8 mouse cellular contexts compared by ENCODE assay signal in the genomic region with DNA sequence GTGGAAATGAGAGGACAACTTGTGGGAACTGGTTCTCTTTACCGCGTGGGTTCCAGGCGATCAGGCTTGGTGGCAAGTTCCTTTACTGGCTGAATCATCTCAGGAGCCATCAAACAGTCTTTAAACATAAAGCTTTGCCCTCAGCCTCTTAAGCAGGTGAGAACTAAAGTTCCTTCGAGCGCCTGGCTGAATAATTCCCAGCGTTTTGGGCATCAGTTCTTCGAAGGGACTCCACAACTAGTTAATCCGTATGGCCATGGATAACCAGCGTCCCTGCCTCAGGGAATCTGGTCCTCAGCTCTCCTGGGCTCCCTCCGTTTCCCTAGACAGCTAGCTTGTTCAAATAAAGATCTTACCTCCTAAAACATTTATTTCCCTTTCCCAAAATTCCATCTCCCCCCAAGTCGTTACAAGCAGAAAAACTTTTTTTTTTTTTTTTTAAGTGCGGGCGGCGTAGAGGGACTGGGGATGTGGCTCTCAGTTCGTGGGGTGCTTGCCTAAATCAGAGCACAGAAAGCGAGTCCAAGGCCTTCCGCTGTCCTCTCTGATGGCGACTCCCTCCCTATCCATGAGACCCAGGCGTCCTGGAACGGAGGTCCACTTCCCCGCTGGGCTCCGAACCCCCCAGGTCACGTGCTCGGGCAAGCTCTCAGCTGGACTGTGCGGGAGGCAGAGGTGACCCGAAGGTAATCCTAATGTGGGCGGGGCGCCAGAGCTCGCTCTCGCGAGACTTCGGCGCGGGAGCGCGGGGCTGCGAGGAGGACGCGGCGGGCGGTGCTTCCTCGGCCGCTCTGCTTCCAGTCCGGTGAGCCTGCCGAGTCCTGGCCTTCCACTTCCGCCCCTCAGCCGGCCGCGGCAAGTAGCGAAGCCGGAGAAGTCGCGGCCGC. TPM values are rescaled to one million over a fixed set of nuclear protein-coding genes. Genes with fewer than 3 reads are reported as not detected.
DNase-seq lines count a peak whose midpoint lies in the region; ATAC-seq and TF ChIP-seq lines count a peak whose summit lies in the region.

Mob1b (plus strand) TSS at position 740 of the 887 bp plus-strand sequence.

- no peaks in the 10 kb centered on the region for H3K27me3 ChIP-seq in CH12.LX (replicated peaks)
- no peaks in the 10 kb centered on the region for H3K27me3 ChIP-seq in forebrain, embryonic 12.5 days
- no peaks in the 10 kb centered on the region for H3K27me3 ChIP-seq in heart, postnatal 0 days (ENCODE audit: control insufficient read depth, insufficient read depth, low read length)
- H3K27me3 ChIP-seq in liver, embryonic 16.5 days (ENCODE audit: control insufficient read depth, insufficient read depth, low read depth, low read length): no peaks in the 10 kb centered on the region
- H3K27me3 ChIP-seq in neural tube, embryonic 13.5 days: no peaks in the 10 kb centered on the region
- no peaks in the 10 kb centered on the region for H3K27me3 ChIP-seq in testis, adult 2 months (ENCODE audit: control insufficient read depth, insufficient read depth, low read length)

- H3K4me1 ChIP-seq in CH12.LX (ENCODE audit: control insufficient read depth in 1 of 2, insufficient read depth in 2 of 2): peaks cover 15 to 51% of the 10 kb centered on the region in 2 experiments
- peaks cover 29% of the 10 kb centered on the region for H3K4me1 ChIP-seq in forebrain, embryonic 12.5 days
- H3K4me1 ChIP-seq in heart, postnatal 0 days (ENCODE audit: control insufficient read depth, insufficient read depth): peaks cover 27% of the 10 kb centered on the region
- H3K4me1 ChIP-seq in liver, embryonic 16.5 days (ENCODE audit: control insufficient read depth, low read depth, low read length): peaks cover 37% of the 10 kb centered on the region
- peaks cover 39% of the 10 kb centered on the region for H3K4me1 ChIP-seq in neural tube, embryonic 13.5 days (replicated peaks)
- H3K4me1 ChIP-seq in testis, adult 2 months (ENCODE audit: control insufficient read depth, insufficient read depth, low read length): peaks cover 13% of the 10 kb centered on the region

- dilution Hi-C loops in CH12.LX (cut with MboI; ENCODE audit: extremely low pct_ligation_motif_present, extremely low pct_unique_long_range_greater_than_20kb, low sequenced_read_pairs): no loop called here

- ATAC-seq in forebrain, embryonic 12.5 days (ENCODE audit: low FRiP score): peak; percentile 97
- peak; percentile 96 for ATAC-seq in heart, postnatal 0 days (ENCODE audit: insufficient read depth, low read depth)
- ATAC-seq in liver, embryonic 16.5 days (ENCODE audit: low read depth): peak; percentile 87
- peak; percentile 95 for ATAC-seq in neural tube, embryonic 13.5 days (ENCODE audit: low read depth)

- peak within 1 kb of the TSS; percentile 41; the same call in 1 of the 2 replicates for H3K27ac ChIP-seq in CH12.LX (ENCODE audit: insufficient read depth, low read depth)
- peak within 1 kb of the TSS; percentile 95 for H3K27ac ChIP-seq in forebrain, embryonic 12.5 days
- peak within 1 kb of the TSS; percentile 96 for H3K27ac ChIP-seq in heart, postnatal 0 days (ENCODE audit: low read depth)
- peak within 1 kb of the TSS; percentile 97 for H3K27ac ChIP-seq in liver, embryonic 16.5 days (ENCODE audit: low read length)
- H3K27ac ChIP-seq in neural tube, embryonic 13.5 days (replicated peaks): peak within 1 kb of the TSS; percentile 95
- peak within 1 kb of the TSS; percentile 85 for H3K27ac ChIP-seq in testis, adult 2 months (ENCODE audit: control insufficient read depth, insufficient read depth, low read depth, low read length)

- WGBS in forebrain, embryonic 12.5 days: 1% methylated on average over 44 of the region's 54 CpGs
- under 1% methylated on average over 49 of the region's 54 CpGs for WGBS in heart, postnatal 0 days
- WGBS in liver, embryonic 16.5 days (ENCODE audit: insufficient replicate concordance): under 1% methylated on average over 43 of the region's 54 CpGs
- 1% methylated on average over 49 of the region's 54 CpGs for WGBS in neural tube, embryonic 13.5 days

- H3K9ac ChIP-seq in CH12.LX (ENCODE audit: insufficient read depth, low read depth): peak within 1 kb of the TSS; percentile 99
- H3K9ac ChIP-seq in forebrain, embryonic 12.5 days: peak within 1 kb of the TSS; percentile 96
- peak within 1 kb of the TSS; percentile 96 for H3K9ac ChIP-seq in heart, postnatal 0 days (replicated peaks; ENCODE audit: low read depth, low read length)
- H3K9ac ChIP-seq in liver, embryonic 16.5 days (ENCODE audit: low read depth, low read length): peak within 1 kb of the TSS; percentile 98
- H3K9ac ChIP-seq in neural tube, embryonic 13.5 days: peak within 1 kb of the TSS; percentile 99

- peak within 1 kb of the TSS; percentile 72 for H3K4me2 ChIP-seq in CH12.LX (ENCODE audit: insufficient read depth, low read depth, poor library complexity, severe bottlenecking)
- H3K4me2 ChIP-seq in forebrain, embryonic 12.5 days: peak within 1 kb of the TSS; percentile 96
- H3K4me2 ChIP-seq in heart, postnatal 0 days (ENCODE audit: low read depth, low read length): peak within 1 kb of the TSS; percentile 96
- H3K4me2 ChIP-seq in liver, embryonic 16.5 days (ENCODE audit: low read depth, low read length): peak within 1 kb of the TSS; percentile 89
- H3K4me2 ChIP-seq in neural tube, embryonic 13.5 days: peak within 1 kb of the TSS; percentile 95

- TF ChIP-seq EP300 in CH12.LX (IDR thresholded peaks at IDR 0.05; ENCODE audit: low read length): no peak
- TF ChIP-seq EP300 in heart, postnatal 0 days (IDR thresholded peaks at IDR 0.05; ENCODE audit: low read depth): peak; percentile 79

- H3K79me2 ChIP-seq in CH12.LX (replicated peaks; ENCODE audit: control insufficient read depth, extremely low read depth, insufficient read depth, poor library complexity, severe bottlenecking): peaks cover 27% of the 10 kb centered on the region

- no peak for TF ChIP-seq CTCF in CH12.LX (conservative IDR thresholded peaks at IDR 0.05 in 1 of 2, IDR thresholded peaks at IDR 0.05 in 1 of 2; ENCODE audit: low read depth in 2 of 2, low read length in 2 of 2)
- TF ChIP-seq CTCF in heart, postnatal 0 days (IDR thresholded peaks at IDR 0.05; ENCODE audit: low read depth): no peak
- TF ChIP-seq CTCF in testis, adult 2 months (IDR thresholded peaks at IDR 0.05; ENCODE audit: control insufficient read depth, insufficient read depth, insufficient replicate concordance, low read depth, low read length): no peak

- TF ChIP-seq RAD21 in CH12.LX (IDR thresholded peaks at IDR 0.05; ENCODE audit: low read depth, low read length): no peak

- peaks cover 0 to 10% of the 10 kb centered on the region in 2 experiments for H3K36me3 ChIP-seq in CH12.LX (replicated peaks in 1 of 2; ENCODE audit: control insufficient read depth in 1 of 2, insufficient read depth in 1 of 2, low read length in 1 of 2)
- H3K36me3 ChIP-seq in forebrain, embryonic 12.5 days (replicated peaks): no peaks in the 10 kb centered on the region
- no peaks in the 10 kb centered on the region for H3K36me3 ChIP-seq in heart, postnatal 0 days (replicated peaks; ENCODE audit: control insufficient read depth, insufficient read depth, low read length)
- no peaks in the 10 kb centered on the region for H3K36me3 ChIP-seq in liver, embryonic 16.5 days (ENCODE audit: control insufficient read depth, insufficient read depth)
- H3K36me3 ChIP-seq in neural tube, embryonic 13.5 days: no peaks in the 10 kb centered on the region
- H3K36me3 ChIP-seq in testis, adult 2 months (ENCODE audit: control insufficient read depth, insufficient read depth, low read length): no peaks in the 10 kb centered on the region

- peak; percentile 88 for DNase-seq in CH12.LX (ENCODE audit: extremely low read depth)
- peak; percentile 88 for DNase-seq in c-Kit-positive CD71-positive TER-119-negative erythroid progenitor cells, embryonic 14.5 days (ENCODE audit: low read depth)
- DNase-seq in heart, postnatal 0 days (ENCODE audit: low spot score): peak; percentile 93
- DNase-seq in kidney, postnatal 4 days: peak; percentile 99

- peak within 1 kb of the TSS; percentile 76 to 100 (median 99) for H3K4me3 ChIP-seq in CH12.LX (replicated peaks in 1 of 3; ENCODE audit: low read depth in 2 of 3, low read length in 2 of 3, poor library complexity in 1 of 3)
- peak within 1 kb of the TSS; percentile 97 for H3K4me3 ChIP-seq in forebrain, embryonic 12.5 days (replicated peaks)
- H3K4me3 ChIP-seq in heart, postnatal 0 days (ENCODE audit: low read depth, low read length): peak within 1 kb of the TSS; percentile 95
- H3K4me3 ChIP-seq in liver, embryonic 16.5 days (ENCODE audit: low read depth, low read length): peak within 1 kb of the TSS; percentile 99
- H3K4me3 ChIP-seq in neural tube, embryonic 13.5 days: peak within 1 kb of the TSS; percentile 98
- H3K4me3 ChIP-seq in testis, adult 2 months (ENCODE audit: control insufficient read depth, low read depth, low read length): peak within 1 kb of the TSS; percentile 98

- no peaks in the 10 kb centered on the region for H3K9me3 ChIP-seq in CH12.LX (replicated peaks; ENCODE audit: low read length)
- H3K9me3 ChIP-seq in forebrain, embryonic 12.5 days: no peaks in the 10 kb centered on the region
- H3K9me3 ChIP-seq in heart, postnatal 0 days (replicated peaks; ENCODE audit: control insufficient read depth, low read length): no peaks in the 10 kb centered on the region
- H3K9me3 ChIP-seq in liver, embryonic 16.5 days (replicated peaks; ENCODE audit: control insufficient read depth, low read length): no peaks in the 10 kb centered on the region
- no peaks in the 10 kb centered on the region for H3K9me3 ChIP-seq in neural tube, embryonic 13.5 days

- in situ Hi-C loops in CH12.LX (cut with MboI; ENCODE audit: low pct_ligation_motif_present, low pct_unique_long_range_greater_than_20kb, low sequenced_read_pairs): no loop called here

- TF ChIP-seq POLR2A in CH12.LX (IDR thresholded peaks at IDR 0.05; ENCODE audit: low read depth, low read length): peak; percentile 95
- TF ChIP-seq POLR2A in testis, adult 2 months (IDR thresholded peaks at IDR 0.05; ENCODE audit: control insufficient read depth, low read depth, low read length): peak; percentile 94

TF ChIP-seq in CH12.LX, 34 proteins besides CTCF, POLR2A, EP300 and RAD21 (continues in another document):
- TF ChIP-seq RCOR1 (conservative IDR thresholded peaks at IDR 0.05; ENCODE audit: low read depth, low read length) (no peak), MYC (IDR thresholded peaks at IDR 0.05; ENCODE audit: low read depth, low read length) (peak; percentile 49; the same call in 1 of the 2 replicates), NRF1 (IDR thresholded peaks at IDR 0.05; ENCODE audit: low read depth, low read length) (peak; percentile 43; the same call in 1 of the 2 replicates)

RNA-seq across cellular contexts. Expression of gene Mob1b, which starts in this region (rescaled TPM):
- total RNA-seq in CH12.LX (2012; rRNA removed) (7.0 and 7.6 TPM in 2 replicates), CH12.LX (2014; rRNA removed) (11.9 and 13.0 TPM in 2 replicates)
- 9.0 and 10.5 TPM in 2 replicates for polyA plus RNA-seq in CH12.LX (2012; ENCODE audit: insufficient read length, low read depth)
- polyA plus RNA-seq in forebrain, embryonic 12.5 days (2016; fragmentation: Nextera tagmentation; extraction: Ambion mirVana): 18.2 and 22.4 TPM in 2 replicates
- 19.7 and 25.8 TPM in 2 replicates for total RNA-seq in heart, postnatal 0 days (2014; rRNA removed; ENCODE audit: low replicate concordance)
- 14.4 and 17.2 TPM in 2 replicates for polyA plus RNA-seq in heart, postnatal 0 days (2015; fragmentation: Nextera tagmentation; extraction: Ambion mirVana)
- polyA plus RNA-seq in liver, embryonic 16.5 days (2015; fragmentation: Nextera tagmentation; extraction: Ambion mirVana): 9.9 and 10.4 TPM in 2 replicates
- polyA plus RNA-seq in neural tube, embryonic 13.5 days (2015; fragmentation: Nextera tagmentation; extraction: Ambion mirVana): 9.8 and 13.2 TPM in 2 replicates
- polyA plus RNA-seq in testis, adult 2 months (2012; rRNA removed): 3.5 and 4.9 TPM in 2 replicates

Comparison
In these comparisons a context has a peak if more than half of its experiments do, and no peak if none do; other contexts are left out.
1. Peak in every context shown above with its lines: DNase-seq, ATAC-seq, H3K4me3 ChIP-seq and H3K27ac ChIP-seq.
2. H3K27ac ChIP-seq: peak in every context shown above with its lines; median percentile 97 in liver, embryonic 16.5 days; 96 in heart, postnatal 0 days; 95 in forebrain, embryonic 12.5 days; 95 in neural tube, embryonic 13.5 days; 85 in testis, adult 2 months; 41 in CH12.LX.